Mouse (Mus musculus): Measurements from ENCODE around the gene Taf3. TPM values are rescaled to one million over a fixed set of nuclear protein-coding genes. Genes with fewer than 3 reads are reported as not detected.

Taf3 gene
- total and polyA plus RNA-seq, 3 experiments = 3.1 to 13.4 (median 6.0) TPM

- TF ChIP-seq MAFK (IDR thresholded peaks at IDR 0.05; ENCODE audit: insufficient replicate concordance, low read length) (no peak), ZMIZ1 (IDR thresholded peaks at IDR 0.05; ENCODE audit: low read depth, low read length) (peak; percentile 80; the same call in 1 of the 2 replicates), CHD2 (IDR thresholded peaks at IDR 0.05; ENCODE audit: low read length) (peak; percentile 97), EP300 (IDR thresholded peaks at IDR 0.05; ENCODE audit: low read length) (no peak), TCF12 (IDR thresholded peaks at IDR 0.05; ENCODE audit: low read depth, low read length) (peak; percentile 85), POLR2AphosphoS2 (IDR thresholded peaks at IDR 0.05; ENCODE audit: low read depth, low read length) (peak; percentile 71; the same call in 1 of the 2 replicates), USF1 (IDR thresholded peaks at IDR 0.05; ENCODE audit: low read depth, low read length) (no peak), MYC (IDR thresholded peaks at IDR 0.05; ENCODE audit: low read depth, low read length) (0 out of 2 replicates have a peak, but pooled peaks have one; percentile 27), SMC3 (IDR thresholded peaks at IDR 0.05; ENCODE audit: low read depth, low read length) (no peak), KAT2A (IDR thresholded peaks at IDR 0.05; ENCODE audit: insufficient replicate concordance, low read length) (peak; percentile 47; the same call in 1 of the 2 replicates), CTCF (conservative IDR thresholded peaks at IDR 0.05 in 1 of 2, IDR thresholded peaks at IDR 0.05 in 1 of 2; ENCODE audit: low read depth in 2 of 2, low read length in 2 of 2) (no peak)
These were observed 32.1 kb upstream of the Taf3 start, which contains the start of the genes Atp5c1 and Kin (continued) for GRCm38 (mm10) chr2:10080310-10081010.

DNA sequence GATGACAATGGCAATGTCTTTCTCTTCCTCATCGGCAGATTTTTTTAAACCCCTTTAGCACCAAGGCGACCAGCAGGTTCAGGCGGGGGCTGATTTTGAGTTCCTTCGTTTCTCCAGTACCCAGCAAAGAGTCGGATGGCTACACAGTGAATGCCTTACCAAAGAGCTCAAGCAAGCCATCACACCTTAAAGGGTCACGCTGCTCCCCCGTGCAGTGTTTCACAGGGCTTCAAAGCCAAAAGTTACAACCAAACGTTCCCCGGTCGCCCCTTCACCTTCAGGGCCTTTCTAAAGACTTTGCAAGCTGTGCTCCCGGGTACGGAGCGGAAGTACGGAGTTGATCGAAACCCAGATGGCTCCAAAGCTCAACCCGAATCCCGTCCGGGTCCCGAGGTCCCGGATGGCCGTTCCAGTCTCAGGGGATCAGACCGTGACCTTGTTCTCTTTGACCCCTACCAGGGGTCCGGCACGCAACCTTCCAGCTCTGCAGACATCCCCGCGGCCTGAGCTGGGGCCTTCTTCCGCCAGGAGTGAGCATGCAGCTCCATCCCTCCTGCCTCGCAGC lies 31.4 kb upstream of the Taf3 start:
- DNase-seq (ENCODE audit: extremely low read depth) = peak; percentile 46
- Histone ChIP-seq H3K9ac (ENCODE audit: insufficient read depth, low read depth) (peak overlapping the region; percentile 95), H3K36me3 (replicated peaks in 1 of 2; ENCODE audit: control insufficient read depth in 1 of 2, insufficient read depth in 1 of 2, low read length in 1 of 2) (peaks cover 25 to 46% of the 10 kb centered on the region in 2 experiments), H3K4me1 (ENCODE audit: control insufficient read depth in 1 of 2, insufficient read depth in 2 of 2) (peaks cover 30 to 50% of the 10 kb centered on the region in 2 experiments), H3K4me2 (ENCODE audit: insufficient read depth, low read depth, poor library complexity, severe bottlenecking) (peak overlapping the region; percentile 82; the same call in 1 of the 2 replicates), H3K4me3 (replicated peaks in 1 of 3; ENCODE audit: low read depth in 2 of 3, low read length in 2 of 3, poor library complexity in 1 of 3) (peak overlapping the region; percentile 92 to 98 (median 97)), H3K9me3 (replicated peaks; ENCODE audit: low read length) (no peaks in the 10 kb centered on the region), H3K27me3 (replicated peaks) (no peaks in the 10 kb centered on the region), H3K27ac (ENCODE audit: insufficient read depth, low read depth) (peak overlapping the region; percentile 72), H3K79me2 (replicated peaks; ENCODE audit: control insufficient read depth, extremely low read depth, insufficient read depth, poor library complexity, severe bottlenecking) (peaks cover 89% of the 10 kb centered on the region)
- in situ Hi-C loops (cut with MboI; ENCODE audit: low pct_ligation_motif_present, low pct_unique_long_range_greater_than_20kb, low sequenced_read_pairs) (no loop called here), dilution Hi-C loops (cut with MboI; ENCODE audit: extremely low pct_ligation_motif_present, extremely low pct_unique_long_range_greater_than_20kb, low sequenced_read_pairs) (no loop called here)
- TF ChIP-seq ETS1 (conservative IDR thresholded peaks at IDR 0.05; ENCODE audit: low read depth, low read length) = no peak
- no peak for TF ChIP-seq JUN (IDR thresholded peaks at IDR 0.05; ENCODE audit: insufficient read depth, low read depth, low read length)
- no peak for TF ChIP-seq SMC3 (IDR thresholded peaks at IDR 0.05; ENCODE audit: low read depth, low read length)
- no peak for TF ChIP-seq MEF2A (IDR thresholded peaks at IDR 0.05; ENCODE audit: borderline replicate concordance, low read depth, low read length)
- no peak for TF ChIP-seq UBTF (IDR thresholded peaks at IDR 0.05; ENCODE audit: low read depth, low read length)
- no peak for TF ChIP-seq EP300 (IDR thresholded peaks at IDR 0.05; ENCODE audit: low read length)
- no peak for TF ChIP-seq ELF1 (IDR thresholded peaks at IDR 0.05; ENCODE audit: low read depth, low read length)
- TF ChIP-seq RCOR1 (conservative IDR thresholded peaks at IDR 0.05; ENCODE audit: low read depth, low read length) = no peak
- TF ChIP-seq MAFK (IDR thresholded peaks at IDR 0.05; ENCODE audit: insufficient replicate concordance, low read length) = no peak
- no peak for TF ChIP-seq POLR2A (IDR thresholded peaks at IDR 0.05; ENCODE audit: low read depth, low read length)
- TF ChIP-seq SIN3A (IDR thresholded peaks at IDR 0.05; ENCODE audit: low read length) = no peak
- no peak for TF ChIP-seq HCFC1 (IDR thresholded peaks at IDR 0.05; ENCODE audit: low read depth, low read length)
- no peak for TF ChIP-seq KAT2A (IDR thresholded peaks at IDR 0.05; ENCODE audit: insufficient replicate concordance, low read length)
- no peak for TF ChIP-seq NELFE (IDR thresholded peaks at IDR 0.05; ENCODE audit: low read depth, low read length)
- no peak for TF ChIP-seq E2F4 (IDR thresholded peaks at IDR 0.05; ENCODE audit: insufficient replicate concordance, low read depth, low read length)
- TF ChIP-seq MAX (IDR thresholded peaks at IDR 0.05; ENCODE audit: low read length) = no peak
